Mouse (Mus musculus) midbrain, embryonic 12.5 days (tissue): ENCODE results near the gene Mier3. TPM values are rescaled to one million over a fixed set of nuclear protein-coding genes. Genes with fewer than 3 reads are reported as not detected.

Experiments used
- ATAC-seq: fragments of 200-750 bp; cut with Nextera tagmentation; 2 replicates; pipeline ENCODE4 v1.8.0; 2017; ENCODE audit warnings: low read depth, moderate TSS enrichment, moderate library complexity; ENCODE audit not compliant: low FRiP score
- H3K27ac ChIP-seq: fragments of 300-500 bp; sonication (generic); replicated peaks from 2 replicates; pipeline ENCODE4 v1.5.1; 2016; ENCODE audit warnings: mild to moderate bottlenecking
- H3K27me3 ChIP-seq: fragments of 300-500 bp; sonication (generic); 2 replicates; pipeline ENCODE4 v1.6.1; 2016; ENCODE audit warnings: mild to moderate bottlenecking
- H3K36me3 ChIP-seq: fragments of 300-500 bp; sonication (generic); 2 replicates; pipeline ENCODE4 v1.6.1; 2016
- H3K4me1 ChIP-seq: fragments of 300-500 bp; sonication (generic); 2 replicates; pipeline ENCODE4 v1.6.1; 2016
- H3K4me2 ChIP-seq: fragments of 300-500 bp; sonication (generic); replicated peaks from 2 replicates; pipeline ENCODE4 v1.6.1; 2016; ENCODE audit warnings: mild to moderate bottlenecking, moderate library complexity
- H3K4me3 ChIP-seq: fragments of 300-500 bp; sonication (generic); 2 replicates; pipeline ENCODE4 v1.5.1; 2016; ENCODE audit warnings: mild to moderate bottlenecking
- H3K9ac ChIP-seq: fragments of 300-500 bp; sonication (generic); replicated peaks from 2 replicates; pipeline ENCODE4 v1.6.1; 2016; ENCODE audit warnings: mild to moderate bottlenecking, moderate library complexity
- H3K9me3 ChIP-seq: fragments of 300-500 bp; sonication (generic); 2 replicates; pipeline ENCODE4 v1.6.1; 2016; ENCODE audit warnings: mild to moderate bottlenecking
- WGBS: fragments of 180-500 bp; shearing (Covaris S2); methylation state at CpG from one replicate; pipeline ENCODE4 v1.1.7; 2016; 5-methylcytosine and 5-hydroxymethylcytosine counted together
- polyA plus RNA-seq: library from polyadenylated mRNA; unstranded; fragments of >200 nt; fragmentation: Nextera tagmentation; extraction: Ambion mirVana; gene quantifications from 2 replicates; pipeline ENCODE4 v1.2.1, GENCODE M21; 2016

Mier3 gene
- polyA plus RNA-seq, 1 experiment from 2014 or later = 25.6 TPM

DNA sequence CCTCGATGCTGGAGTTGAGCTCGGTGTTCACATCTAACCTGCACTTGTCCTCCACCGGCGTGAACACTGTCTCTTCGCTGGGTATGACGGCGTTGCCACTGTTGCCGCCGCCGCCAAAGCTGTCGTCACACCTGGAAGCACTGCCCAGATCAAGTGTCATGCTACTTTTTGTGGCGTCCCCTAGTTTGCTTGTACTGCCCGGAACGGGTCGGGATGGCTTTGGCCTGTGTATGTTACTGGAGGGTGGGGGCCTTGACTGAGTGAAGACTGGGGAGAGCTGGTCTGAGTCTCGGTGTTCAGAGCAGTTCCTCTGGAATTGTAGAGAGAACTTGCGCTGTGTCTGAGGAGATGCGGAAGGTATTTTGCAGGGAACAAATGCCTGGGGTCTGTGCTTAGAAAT lies 74.6 kb downstream of the Mier3 start:
- no peak for ATAC-seq
- no peaks in the 10 kb centered on the region for H3K9me3 ChIP-seq
- H3K27ac ChIP-seq = no peak overlapping the region
- H3K4me2 ChIP-seq = no peak overlapping the region
- H3K4me3 ChIP-seq = no peak overlapping the region
- no peak overlapping the region for H3K9ac ChIP-seq
- H3K36me3 ChIP-seq = peaks cover 89% of the 10 kb centered on the region
- no peaks in the 10 kb centered on the region for H3K4me1 ChIP-seq
- WGBS = 98% methylated on average over 18 of the region's 18 CpGs
- no peaks in the 10 kb centered on the region for H3K27me3 ChIP-seq

GRCm38 (mm10) chr13:111755937-111756336 lies 75.2 kb downstream of the Mier3 start:
- no peak overlapping the region for H3K27ac ChIP-seq
- H3K9ac ChIP-seq = no peak overlapping the region
- no peaks in the 10 kb centered on the region for H3K9me3 ChIP-seq
- H3K4me1 ChIP-seq = no peaks in the 10 kb centered on the region
- no peak for ATAC-seq
- 97% methylated on average over 15 of the region's 15 CpGs for WGBS
- no peak overlapping the region for H3K4me2 ChIP-seq
- H3K4me3 ChIP-seq = no peak overlapping the region
- no peaks in the 10 kb centered on the region for H3K27me3 ChIP-seq
- peaks cover 89% of the 10 kb centered on the region for H3K36me3 ChIP-seq

DNA sequence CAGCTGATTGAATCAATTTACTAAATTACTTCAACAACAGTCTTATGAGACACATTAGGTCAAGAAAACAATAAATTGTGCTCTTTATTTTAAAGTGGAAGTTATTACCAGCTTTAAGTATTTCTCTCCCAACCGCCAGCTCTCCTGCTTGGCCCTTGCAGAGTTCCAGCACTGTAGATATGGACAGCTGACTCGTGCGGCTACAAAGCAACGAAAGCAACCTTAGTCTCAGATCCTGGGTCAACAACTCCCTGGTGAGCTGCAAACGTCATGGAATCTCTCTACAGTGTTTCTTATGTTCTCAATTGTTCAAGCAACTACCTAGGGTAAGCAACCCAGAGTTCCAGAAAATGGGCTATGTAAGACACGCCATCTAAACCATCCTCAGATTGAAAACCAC lies 76.2 kb downstream of the Mier3 start:
- no peak for ATAC-seq
- no peaks in the 10 kb centered on the region for H3K9me3 ChIP-seq
- 93% methylated on average over 6 of the region's 6 CpGs for WGBS
- no peak overlapping the region for H3K4me2 ChIP-seq
- no peak overlapping the region for H3K4me3 ChIP-seq
- H3K27me3 ChIP-seq = no peaks in the 10 kb centered on the region
- H3K27ac ChIP-seq = no peak overlapping the region
- H3K4me1 ChIP-seq = no peaks in the 10 kb centered on the region
- H3K36me3 ChIP-seq = peaks cover 92% of the 10 kb centered on the region
- no peak overlapping the region for H3K9ac ChIP-seq

- ATAC-seq = no peak
- Histone ChIP-seq H3K9ac (no peak overlapping the region), H3K27me3 (no peaks in the 10 kb centered on the region), H3K4me3 (no peak overlapping the region), H3K27ac (no peak overlapping the region), H3K4me1 (no peaks in the 10 kb centered on the region), H3K36me3 (peaks cover 83% of the 10 kb centered on the region), H3K4me2 (no peak overlapping the region), H3K9me3 (no peaks in the 10 kb centered on the region)
- WGBS = 95% methylated on average over 12 of the region's 12 CpGs
Measured at GRCm38 (mm10) chr13:111762526-111762925, 81.7 kb downstream of the Mier3 start.

Other genes starting within 250 kb of the Mier3 start
- gene Gpbp1, start 190.9 kb upstream of the Mier3 start, polyA plus RNA-seq = 123 and 134 TPM in 2 replicates
- not detected in 2 replicates for gene Gm49496, start 131.0 kb upstream of the Mier3 start, polyA plus RNA-seq
- gene Gm10198, start 88.2 kb upstream of the Mier3 start, polyA plus RNA-seq = not detected in 2 replicates
- gene Map3k1, start 128.0 kb downstream of the Mier3 start, polyA plus RNA-seq = 14.0 and 14.1 TPM in 2 replicates